In genomic region chr2:7060490-7061105, GRCm38 (mm10) we compare ENCODE assay signal across 8 mouse cellular contexts.
A peak's percentile ranks its signal among the peaks of the same experiment; 100 is the strongest.
DNase-seq lines count a peak whose midpoint lies in the region.

No protein-coding gene starts in this region.

- intact Hi-C loops in left cerebral cortex, postnatal 4 days (cut with DNase I) = no loop called here
- intact Hi-C loops in left cerebral cortex, postnatal 14 days (cut with DNase I) = no loop called here

- DNase-seq in gastrocnemius, adult 18-20 months (ENCODE audit: low spot score) = peak; percentile 79
- no peak for DNase-seq in gastrocnemius, adult 8-10 months (ENCODE audit: low spot score in 2 of 2)
- peak; percentile 32 for DNase-seq in left cerebral cortex, postnatal 4 days
- no peak for DNase-seq in left cerebral cortex, adult 8-10 months (ENCODE audit: low spot score in 2 of 2)
- peak; percentile 57 to 82 for DNase-seq in heart, adult 9 months (ENCODE audit: low spot score in 2 of 2)
- DNase-seq in lung, postnatal 4 days = peak; percentile 34 to 65
- DNase-seq in frontal cortex, postnatal 25 days (ENCODE audit: low spot score in 2 of 2) = no peak
- no peak for DNase-seq in left cerebral cortex, postnatal 14 days (ENCODE audit: low spot score in 2 of 2)

Comparison
In these comparisons a context has a peak if more than half of its experiments do, and no peak if none do; other contexts are left out.
1. DNase-seq: peak in gastrocnemius, adult 18-20 months (single experiment), left cerebral cortex, postnatal 4 days (single experiment), heart, adult 9 months (2 of 2) and lung, postnatal 4 days (2 of 2); none in gastrocnemius, adult 8-10 months (0 of 2), left cerebral cortex, adult 8-10 months (0 of 2), frontal cortex, postnatal 25 days (0 of 2) and left cerebral cortex, postnatal 14 days (0 of 2).